Mouse (Mus musculus): ENCODE measurements around the gene Gm20403. TPM values are rescaled to one million over a fixed set of nuclear protein-coding genes. Genes with fewer than 3 reads are reported as not detected.
"Not testable (repeated sequence)": the region's sequence is repeated elsewhere in the genome, so short reads cannot be mapped to it uniquely, and the experiment has no call there.

The Gm20403 gene
- total RNA-seq, 2 experiments from 2014 or later: not detected

- no peak for DNase-seq (ENCODE audit: low spot score in 2 of 2)
These were observed 7.1 kb upstream of the Gm20403 start for GRCm38 (mm10) chr12:54993246-54994067.

- no peak for DNase-seq (ENCODE audit: low spot score in 2 of 2)
These were observed 6.5 kb upstream of the Gm20403 start for GRCm38 (mm10) chr12:54992814-54993213.

GRCm38 (mm10) chr12:54988323-54988850, 2.1 kb upstream of the Gm20403 start:
- no peak for DNase-seq (ENCODE audit: low spot score in 2 of 2)

- no peak for DNase-seq (ENCODE audit: low spot score in 2 of 2)
These were observed 827 bp upstream of the Gm20403 start for GRCm38 (mm10) chr12:54987156-54987555.

GRCm38 (mm10) chr12:54985257-54986051, 875 bp downstream of the Gm20403 start:
- peak; percentile 22 to 47 for DNase-seq (ENCODE audit: low spot score in 2 of 2)

- peak; percentile 19 to 21 for DNase-seq (ENCODE audit: low spot score in 2 of 2)
These were observed 1.6 kb downstream of the Gm20403 start for GRCm38 (mm10) chr12:54984701-54985256.

GRCm38 (mm10) chr12:54982935-54983715, 3.2 kb downstream of the Gm20403 start:
- no peak for DNase-seq (ENCODE audit: low spot score in 2 of 2)

- DNase-seq (ENCODE audit: low spot score in 2 of 2): no peak
These were observed 4.4 kb downstream of the Gm20403 start for GRCm38 (mm10) chr12:54981962-54982361.

- no peak for DNase-seq (ENCODE audit: low spot score in 2 of 2)
These were observed 5.4 kb downstream of the Gm20403 start for GRCm38 (mm10) chr12:54980939-54981338.

- DNase-seq (ENCODE audit: low spot score in 2 of 2): no peak
These were observed 5.8 kb downstream of the Gm20403 start for GRCm38 (mm10) chr12:54980532-54980931.

- DNase-seq (ENCODE audit: low spot score in 2 of 2): no peak
These were observed 17.3 kb downstream of the Gm20403 start for GRCm38 (mm10) chr12:54969033-54969432.

- DNase-seq (ENCODE audit: low spot score in 2 of 2): no peak
These were observed 20.7 kb downstream of the Gm20403 start for GRCm38 (mm10) chr12:54965532-54966160.

- DNase-seq (ENCODE audit: low spot score in 2 of 2): no peak
These were observed 26.8 kb downstream of the Gm20403 start for GRCm38 (mm10) chr12:54959569-54959968.

GRCm38 (mm10) chr12:54956974-54957373, 29.4 kb downstream of the Gm20403 start:
- no peak for DNase-seq (ENCODE audit: low spot score in 2 of 2)

GRCm38 (mm10) chr12:54956457-54956856, 29.9 kb downstream of the Gm20403 start:
- DNase-seq (ENCODE audit: low spot score in 2 of 2): no peak

- no peak for DNase-seq (ENCODE audit: low spot score in 2 of 2)
These were observed 40.2 kb downstream of the Gm20403 start for GRCm38 (mm10) chr12:54946116-54946515.

- DNase-seq (ENCODE audit: low spot score in 2 of 2): not testable (repeated sequence)
These were observed 43.7 kb downstream of the Gm20403 start for GRCm38 (mm10) chr12:54942586-54943157.

- not testable (repeated sequence) for DNase-seq (ENCODE audit: low spot score in 2 of 2)
These were observed 48.6 kb downstream of the Gm20403 start for GRCm38 (mm10) chr12:54937581-54938343.
